Mouse (Mus musculus): ENCODE measurements around the gene Fto.

GRCm38 (mm10) chr8:91529699-91530098, 216.4 kb downstream of the Fto start:
- TF ChIP-seq CTCF (conservative IDR thresholded peaks at IDR 0.05; ENCODE audit: insufficient read depth, insufficient read length, low read depth, low read length), result no peak
- TF ChIP-seq POLR2A (IDR thresholded peaks at IDR 0.05; ENCODE audit: low read depth, low read length), result no peak
